Mouse (Mus musculus): ENCODE results near the gene Celf1. TPM values are rescaled to one million over a fixed set of nuclear protein-coding genes. Genes with fewer than 3 reads are reported as not detected.

Celf1 gene
- polyA plus RNA-seq, 1 experiment from 2014 or later: 47.9 TPM

DNA sequence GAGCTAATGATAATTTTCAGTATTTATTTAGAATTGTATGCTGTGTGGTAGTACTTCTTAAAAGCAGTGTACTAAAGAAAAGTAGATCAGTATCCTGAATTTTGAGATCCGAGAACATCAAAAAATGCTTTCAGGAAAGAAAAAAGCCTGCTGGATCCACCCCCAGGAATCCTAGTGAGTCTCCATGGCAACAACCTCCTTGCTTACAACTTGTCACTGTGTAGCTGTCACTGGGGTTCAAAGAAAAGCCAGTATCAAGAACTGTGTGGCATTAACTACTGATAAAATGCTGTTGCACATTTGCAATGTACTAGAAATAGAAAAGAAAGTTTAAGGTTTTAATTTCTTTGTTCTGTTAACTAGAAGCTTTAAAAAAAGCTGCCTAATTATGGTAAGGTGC, 15.9 kb downstream of the Celf1 start:
- WGBS (ENCODE audit: insufficient replicate concordance): 84% methylated on average over 1 of the region's 1 CpGs
- Histone ChIP-seq H3K9ac (ENCODE audit: low read depth, low read length) (no peak overlapping the region), H3K27me3 (ENCODE audit: control insufficient read depth, insufficient read depth, low read depth, low read length) (no peaks in the 10 kb centered on the region)

DNA sequence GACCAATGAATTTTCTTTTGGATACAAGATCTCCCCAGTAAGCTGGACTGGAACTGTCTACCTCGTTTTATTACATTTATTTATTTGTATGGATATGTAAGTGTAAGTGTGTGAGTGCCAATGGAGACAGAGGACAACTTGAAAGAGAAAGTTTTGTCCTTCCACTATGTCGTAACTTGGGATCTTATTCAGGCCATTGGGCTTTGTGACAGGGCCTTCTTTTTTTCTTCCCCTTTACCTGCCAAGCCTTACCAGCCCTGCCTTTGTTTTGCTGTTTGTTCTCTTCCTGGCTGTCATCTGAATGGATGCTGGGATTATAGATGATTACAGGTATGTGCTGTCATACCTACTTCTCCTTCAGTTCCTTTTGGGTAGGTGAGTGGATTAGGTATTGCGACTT, 18.7 kb downstream of the Celf1 start:
- no peaks in the 10 kb centered on the region for H3K9me3 ChIP-seq (replicated peaks; ENCODE audit: control insufficient read depth, low read length)
- 80% methylated on average over 3 of the region's 3 CpGs for WGBS (ENCODE audit: insufficient replicate concordance)

More for the DNA sequence above, 15.9 kb downstream of the Celf1 start:
- Histone ChIP-seq H3K4me3 (ENCODE audit: low read depth, low read length) (no peak overlapping the region), H3K4me1 (ENCODE audit: control insufficient read depth, low read depth, low read length) (peaks cover 8% of the 10 kb centered on the region), H3K9me3 (replicated peaks; ENCODE audit: control insufficient read depth, low read length) (no peaks in the 10 kb centered on the region), H3K27ac (ENCODE audit: low read length) (no peak overlapping the region), H3K4me2 (ENCODE audit: low read depth, low read length) (no peak overlapping the region), H3K36me3 (ENCODE audit: control insufficient read depth, insufficient read depth) (no peaks in the 10 kb centered on the region)
- ATAC-seq (ENCODE audit: low read depth): no peak

DNA sequence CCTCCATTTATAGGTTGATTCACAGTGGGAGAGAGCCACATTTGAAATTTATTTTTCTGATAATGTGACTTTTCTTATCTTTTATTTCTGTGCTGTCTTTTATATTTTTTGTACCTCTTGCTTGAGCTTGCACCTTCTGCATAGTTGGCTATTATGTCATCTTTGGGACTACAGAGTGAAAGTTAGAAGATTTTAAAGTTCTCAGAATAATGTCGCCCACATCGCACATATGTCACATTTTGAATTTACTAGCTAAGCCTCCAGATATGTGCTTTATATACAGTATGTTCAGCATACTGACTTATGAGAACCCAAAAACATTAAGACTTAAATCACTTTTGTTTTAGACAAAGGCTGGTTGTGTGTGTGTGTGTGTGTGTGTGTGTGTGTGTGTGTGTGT, 19.8 kb downstream of the Celf1 start:
- no peaks in the 10 kb centered on the region for H3K27me3 ChIP-seq (ENCODE audit: control insufficient read depth, insufficient read depth, low read depth, low read length)
- 93% methylated on average over 2 of the region's 2 CpGs for WGBS (ENCODE audit: insufficient replicate concordance)
- H3K9ac ChIP-seq (ENCODE audit: low read depth, low read length): no peak overlapping the region
- peaks cover 7% of the 10 kb centered on the region for H3K4me1 ChIP-seq (ENCODE audit: control insufficient read depth, low read depth, low read length)
- H3K4me3 ChIP-seq (ENCODE audit: low read depth, low read length): no peak overlapping the region
- H3K4me2 ChIP-seq (ENCODE audit: low read depth, low read length): no peak overlapping the region
- H3K36me3 ChIP-seq (ENCODE audit: control insufficient read depth, insufficient read depth): no peaks in the 10 kb centered on the region
- no peak overlapping the region for H3K27ac ChIP-seq (ENCODE audit: low read length)
- no peak for ATAC-seq (ENCODE audit: low read depth)
- H3K9me3 ChIP-seq (replicated peaks; ENCODE audit: control insufficient read depth, low read length): no peaks in the 10 kb centered on the region

More for the DNA sequence above, 18.7 kb downstream of the Celf1 start:
- Histone ChIP-seq H3K27ac (ENCODE audit: low read length) (no peak overlapping the region), H3K4me1 (ENCODE audit: control insufficient read depth, low read depth, low read length) (no peaks in the 10 kb centered on the region), H3K4me2 (ENCODE audit: low read depth, low read length) (no peak overlapping the region), H3K36me3 (ENCODE audit: control insufficient read depth, insufficient read depth) (no peaks in the 10 kb centered on the region), H3K4me3 (ENCODE audit: low read depth, low read length) (no peak overlapping the region), H3K9ac (ENCODE audit: low read depth, low read length) (no peak overlapping the region), H3K27me3 (ENCODE audit: control insufficient read depth, insufficient read depth, low read depth, low read length) (no peaks in the 10 kb centered on the region)
- no peak for ATAC-seq (ENCODE audit: low read depth)

DNA sequence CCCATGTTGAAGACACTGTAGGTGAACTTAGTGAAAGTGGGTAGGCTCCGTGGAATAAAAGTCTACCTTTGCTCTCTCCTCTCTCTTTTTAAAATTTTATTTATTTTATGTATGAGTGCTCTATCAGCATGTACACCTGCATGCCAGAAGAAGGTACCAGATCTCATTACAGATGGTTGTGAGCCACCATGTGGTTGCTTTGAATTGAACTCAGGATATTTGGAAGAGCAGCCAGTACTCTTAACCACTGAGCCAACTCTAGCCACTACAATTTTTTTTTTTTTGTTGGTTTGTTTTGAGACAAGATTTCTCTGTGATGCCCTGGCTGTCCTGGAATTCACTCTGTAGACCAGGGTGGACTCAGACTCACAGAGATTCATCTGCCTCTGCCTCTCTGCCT, 23.1 kb downstream of the Celf1 start:
- H3K27me3 ChIP-seq (ENCODE audit: control insufficient read depth, insufficient read depth, low read depth, low read length): no peaks in the 10 kb centered on the region
- peaks cover 10% of the 10 kb centered on the region for H3K4me1 ChIP-seq (ENCODE audit: control insufficient read depth, low read depth, low read length)
- H3K27ac ChIP-seq (ENCODE audit: low read length): no peak overlapping the region
- H3K36me3 ChIP-seq (ENCODE audit: control insufficient read depth, insufficient read depth): no peaks in the 10 kb centered on the region
- H3K4me3 ChIP-seq (ENCODE audit: low read depth, low read length): no peak overlapping the region
- ATAC-seq (ENCODE audit: low read depth): no peak
- H3K4me2 ChIP-seq (ENCODE audit: low read depth, low read length): no peak overlapping the region
- WGBS (ENCODE audit: insufficient replicate concordance): 74% methylated on average over 1 of the region's 1 CpGs
- no peaks in the 10 kb centered on the region for H3K9me3 ChIP-seq (replicated peaks; ENCODE audit: control insufficient read depth, low read length)
- no peak overlapping the region for H3K9ac ChIP-seq (ENCODE audit: low read depth, low read length)

DNA sequence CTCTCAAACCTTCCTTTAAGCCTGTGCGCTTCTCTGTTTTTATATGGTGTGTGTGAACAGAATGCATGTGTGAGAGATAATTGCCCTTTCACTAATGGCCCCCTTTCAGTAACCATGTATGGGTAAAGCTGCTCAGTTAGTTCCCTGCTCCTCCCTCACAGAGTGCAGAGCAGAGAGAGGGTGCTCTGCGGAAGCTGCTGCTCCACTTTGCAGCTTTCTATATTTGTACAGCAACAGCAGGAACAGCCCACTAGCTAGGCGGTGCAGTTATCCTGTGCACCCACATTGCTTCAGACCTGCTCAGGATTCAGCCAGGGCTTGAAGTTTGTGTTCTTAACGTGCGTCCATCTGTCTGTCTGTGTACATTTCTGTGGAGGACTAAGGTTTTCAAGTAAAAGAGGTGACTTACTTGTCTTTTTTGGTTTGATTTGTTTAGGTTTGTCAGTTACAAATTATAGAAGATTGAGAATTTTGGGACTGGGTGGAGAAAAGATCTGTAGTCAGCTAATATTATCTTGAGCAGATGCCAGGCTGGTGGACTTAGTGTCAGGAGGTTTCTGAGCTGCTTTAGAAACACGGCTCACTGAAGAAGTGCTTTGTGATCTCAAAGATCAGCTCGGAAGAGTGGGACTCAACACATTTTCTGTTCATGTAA, 24.8 kb downstream of the Celf1 start:
- ATAC-seq (ENCODE audit: low read depth): peak; percentile 82
- Histone ChIP-seq H3K4me2 (ENCODE audit: low read depth, low read length) (no peak overlapping the region), H3K36me3 (ENCODE audit: control insufficient read depth, insufficient read depth) (no peaks in the 10 kb centered on the region), H3K4me3 (ENCODE audit: low read depth, low read length) (no peak overlapping the region), H3K27ac (ENCODE audit: low read length) (no peak overlapping the region), H3K4me1 (ENCODE audit: control insufficient read depth, low read depth, low read length) (peaks cover 10% of the 10 kb centered on the region), H3K9me3 (replicated peaks; ENCODE audit: control insufficient read depth, low read length) (no peaks in the 10 kb centered on the region), H3K27me3 (ENCODE audit: control insufficient read depth, insufficient read depth, low read depth, low read length) (no peaks in the 10 kb centered on the region), H3K9ac (ENCODE audit: low read depth, low read length) (no peak overlapping the region)
- WGBS (ENCODE audit: insufficient replicate concordance): 33% methylated on average over 7 of the region's 7 CpGs

DNA sequence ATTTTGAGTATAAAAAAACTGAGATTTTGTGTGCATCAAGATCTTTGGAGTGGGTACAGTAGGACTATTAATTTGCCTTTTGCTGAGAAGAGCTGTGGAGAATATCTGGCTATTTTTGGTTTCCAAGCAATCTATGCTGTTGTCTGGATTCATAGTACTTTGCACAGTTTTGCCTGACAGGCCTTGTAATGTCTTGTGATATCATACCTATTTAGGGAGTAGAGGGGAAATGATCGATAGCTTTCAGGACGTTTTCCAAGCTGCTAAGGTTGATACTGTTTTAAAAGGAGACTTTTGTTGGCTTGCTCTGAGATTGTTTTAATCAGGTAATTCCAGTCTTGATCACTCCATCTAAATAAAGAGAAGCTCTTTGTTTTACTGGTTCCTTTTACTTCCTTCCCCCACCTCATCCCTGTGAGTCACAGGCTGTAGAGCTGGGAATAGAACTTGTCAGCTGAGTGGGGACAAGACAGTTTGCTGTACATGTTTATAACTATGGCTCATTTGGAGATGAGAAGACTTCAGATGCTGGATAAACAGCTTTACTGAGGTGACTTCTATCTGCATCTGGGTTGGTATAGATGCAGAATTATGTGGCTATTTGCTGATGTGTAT, 25.4 kb downstream of the Celf1 start:
- H3K36me3 ChIP-seq (ENCODE audit: control insufficient read depth, insufficient read depth): no peaks in the 10 kb centered on the region
- no peak overlapping the region for H3K9ac ChIP-seq (ENCODE audit: low read depth, low read length)
- H3K4me3 ChIP-seq (ENCODE audit: low read depth, low read length): no peak overlapping the region
- peaks cover 10% of the 10 kb centered on the region for H3K4me1 ChIP-seq (ENCODE audit: control insufficient read depth, low read depth, low read length)
- no peak for ATAC-seq (ENCODE audit: low read depth)
- no peaks in the 10 kb centered on the region for H3K27me3 ChIP-seq (ENCODE audit: control insufficient read depth, insufficient read depth, low read depth, low read length)
- H3K4me2 ChIP-seq (ENCODE audit: low read depth, low read length): no peak overlapping the region
- H3K9me3 ChIP-seq (replicated peaks; ENCODE audit: control insufficient read depth, low read length): no peaks in the 10 kb centered on the region
- H3K27ac ChIP-seq (ENCODE audit: low read length): no peak overlapping the region
- 73% methylated on average over 2 of the region's 2 CpGs for WGBS (ENCODE audit: insufficient replicate concordance)

DNA sequence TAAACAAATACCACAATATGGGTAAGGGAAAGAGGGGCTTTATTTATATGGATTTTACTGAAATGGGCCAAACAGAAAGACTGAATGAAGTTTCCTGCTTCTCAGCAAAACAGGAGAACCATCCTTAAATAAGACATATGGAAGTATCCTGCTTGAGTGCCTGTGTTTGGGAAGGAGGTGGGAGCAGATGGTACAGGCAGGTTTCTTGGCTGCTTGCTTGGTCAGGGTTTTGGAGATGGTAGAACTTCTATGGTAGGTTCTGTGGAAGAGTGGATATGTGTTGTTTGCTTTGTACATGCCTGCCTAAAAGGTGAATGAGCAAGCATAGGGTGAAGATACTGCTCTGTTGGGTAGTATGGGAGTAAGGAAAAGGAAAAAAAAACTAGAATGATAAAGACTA, 30.4 kb downstream of the Celf1 start:
- Histone ChIP-seq H3K4me1 (ENCODE audit: control insufficient read depth, low read depth, low read length) (peaks cover 2% of the 10 kb centered on the region; the same call in 1 of the 2 replicates), H3K36me3 (ENCODE audit: control insufficient read depth, insufficient read depth) (no peaks in the 10 kb centered on the region), H3K9me3 (replicated peaks; ENCODE audit: control insufficient read depth, low read length) (no peaks in the 10 kb centered on the region), H3K27me3 (ENCODE audit: control insufficient read depth, insufficient read depth, low read depth, low read length) (no peaks in the 10 kb centered on the region), H3K4me2 (ENCODE audit: low read depth, low read length) (no peak overlapping the region), H3K4me3 (ENCODE audit: low read depth, low read length) (no peak overlapping the region), H3K27ac (ENCODE audit: low read length) (no peak overlapping the region), H3K9ac (ENCODE audit: low read depth, low read length) (no peak overlapping the region)
- ATAC-seq (ENCODE audit: low read depth): no peak

DNA sequence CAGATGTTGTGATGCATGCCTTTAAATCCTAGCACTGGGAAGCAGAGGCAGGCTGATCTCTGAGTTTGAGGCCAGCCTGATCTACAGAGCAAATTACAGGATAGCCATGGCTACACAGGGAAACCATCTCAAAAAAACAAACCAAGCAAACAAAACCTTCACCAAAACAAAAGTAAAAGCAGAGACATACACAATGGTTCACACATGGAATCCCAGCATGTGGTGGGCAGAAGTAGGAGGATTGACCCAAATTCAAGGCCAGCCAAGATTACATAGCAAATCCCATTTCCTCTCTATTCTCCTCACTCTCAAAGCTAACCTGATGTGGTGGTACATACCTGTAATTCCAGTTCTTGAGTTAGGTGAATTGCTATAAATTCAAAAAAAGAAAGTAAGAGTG, 33.9 kb downstream of the Celf1 start:
- no peaks in the 10 kb centered on the region for H3K27me3 ChIP-seq (ENCODE audit: control insufficient read depth, insufficient read depth, low read depth, low read length)
- no peak overlapping the region for H3K9ac ChIP-seq (ENCODE audit: low read depth, low read length)
- H3K27ac ChIP-seq (ENCODE audit: low read length): no peak overlapping the region
- H3K4me1 ChIP-seq (ENCODE audit: control insufficient read depth, low read depth, low read length): no peaks in the 10 kb centered on the region
- no peak overlapping the region for H3K4me3 ChIP-seq (ENCODE audit: low read depth, low read length)
- no peaks in the 10 kb centered on the region for H3K9me3 ChIP-seq (replicated peaks; ENCODE audit: control insufficient read depth, low read length)
- H3K4me2 ChIP-seq (ENCODE audit: low read depth, low read length): no peak overlapping the region
- ATAC-seq (ENCODE audit: low read depth): no peak
- H3K36me3 ChIP-seq (ENCODE audit: control insufficient read depth, insufficient read depth): no peaks in the 10 kb centered on the region

DNA sequence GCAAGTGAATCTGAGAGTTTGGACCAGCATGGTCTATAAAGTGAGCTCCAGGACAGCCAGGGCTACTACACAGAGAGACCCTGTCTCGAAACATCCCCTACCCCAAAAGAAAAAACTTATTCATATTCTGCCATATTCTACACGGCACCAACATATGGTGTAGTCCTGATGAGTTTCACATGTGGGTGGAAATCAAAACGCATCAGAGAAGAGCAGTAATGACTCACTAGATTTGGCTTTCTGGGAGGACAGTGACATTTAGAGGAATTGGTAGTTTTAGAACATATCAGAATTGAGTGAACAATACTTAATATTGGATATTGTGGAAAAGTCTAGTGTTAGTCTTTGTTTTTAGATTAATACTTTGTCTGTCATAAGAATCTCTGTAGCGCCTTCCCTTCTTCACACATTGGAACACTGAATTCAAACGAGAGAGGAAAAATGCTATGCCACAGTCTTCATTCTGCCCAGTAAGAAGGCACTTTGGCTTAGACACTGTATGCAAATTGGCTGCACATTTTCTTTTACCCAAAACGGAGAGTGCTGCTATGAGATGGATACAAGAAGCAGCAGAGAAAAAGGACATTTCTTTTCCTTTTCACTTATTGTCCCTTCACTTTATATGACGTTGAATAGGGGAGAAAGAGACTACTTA, 35.1 kb downstream of the Celf1 start:
- WGBS (ENCODE audit: insufficient replicate concordance): 78% methylated on average over 7 of the region's 7 CpGs
- no peaks in the 10 kb centered on the region for H3K27me3 ChIP-seq (ENCODE audit: control insufficient read depth, insufficient read depth, low read depth, low read length)
- no peak overlapping the region for H3K4me2 ChIP-seq (ENCODE audit: low read depth, low read length)
- no peak overlapping the region for H3K9ac ChIP-seq (ENCODE audit: low read depth, low read length)
- H3K27ac ChIP-seq (ENCODE audit: low read length): no peak overlapping the region
- no peak overlapping the region for H3K4me3 ChIP-seq (ENCODE audit: low read depth, low read length)
- H3K9me3 ChIP-seq (replicated peaks; ENCODE audit: control insufficient read depth, low read length): no peaks in the 10 kb centered on the region
- no peaks in the 10 kb centered on the region for H3K4me1 ChIP-seq (ENCODE audit: control insufficient read depth, low read depth, low read length)
- H3K36me3 ChIP-seq (ENCODE audit: control insufficient read depth, insufficient read depth): no peaks in the 10 kb centered on the region
- no peak for ATAC-seq (ENCODE audit: low read depth)

Data from liver, embryonic 16.5 days (tissue).